Mouse (Mus musculus) midbrain, embryonic 15.5 days (tissue): ENCODE data around the gene Timm8b. TPM values are rescaled to one million over a fixed set of nuclear protein-coding genes. Genes with fewer than 3 reads are reported as not detected.

ENCODE experiments used
- ATAC-seq: fragments of 200-750 bp; cut with Nextera tagmentation; replicated peaks from 2 replicates; pipeline ENCODE4 v1.8.0; 2017; ENCODE audit warnings: moderate TSS enrichment
- H3K27ac ChIP-seq: fragments of 300-500 bp; sonication (generic); 2 replicates; pipeline ENCODE4 v1.5.1; 2015; ENCODE audit warnings: mild to moderate bottlenecking, inconsistent platforms
- H3K27me3 ChIP-seq: fragments of 300-500 bp; sonication (generic); replicated peaks from 2 replicates; pipeline ENCODE4 v1.6.1; 2015; ENCODE audit warnings: inconsistent platforms
- H3K36me3 ChIP-seq: fragments of 300-500 bp; sonication (generic); replicated peaks from 2 replicates; pipeline ENCODE4 v1.6.1; 2015; ENCODE audit warnings: inconsistent platforms
- H3K4me1 ChIP-seq: fragments of 300-500 bp; sonication (generic); 2 replicates; pipeline ENCODE4 v1.6.1; 2015; ENCODE audit warnings: inconsistent platforms
- H3K4me2 ChIP-seq: fragments of 300-500 bp; sonication (generic); 2 replicates; pipeline ENCODE4 v1.6.1; 2015; ENCODE audit warnings: inconsistent platforms, mild to moderate bottlenecking, moderate library complexity
- H3K4me3 ChIP-seq: fragments of 300-500 bp; sonication (generic); 2 replicates; pipeline ENCODE4 v1.5.1; 2015; ENCODE audit warnings: mild to moderate bottlenecking, inconsistent platforms
- H3K9ac ChIP-seq: fragments of 300-500 bp; sonication (generic); 2 replicates; pipeline ENCODE4 v1.6.1; 2015; ENCODE audit warnings: mild to moderate bottlenecking, inconsistent platforms
- H3K9me3 ChIP-seq: fragments of 300-500 bp; sonication (generic); 2 replicates; pipeline ENCODE4 v1.6.1; 2016; ENCODE audit warnings: inconsistent platforms
- WGBS: fragments of 180-500 bp; shearing (Covaris S2); methylation state at CpG from one replicate; pipeline ENCODE4 v1.1.7; 2015; ENCODE audit warnings: mixed read lengths; 5-methylcytosine and 5-hydroxymethylcytosine counted together
- polyA plus RNA-seq: library from polyadenylated mRNA; unstranded; fragments of >200 nt; fragmentation: Nextera tagmentation; extraction: Ambion mirVana; gene quantifications from 2 replicates; pipeline ENCODE4 v1.2.1, GENCODE M21; 2015

The Timm8b gene
- polyA plus RNA-seq, 1 experiment from 2014 or later, result 322 TPM

DNA sequence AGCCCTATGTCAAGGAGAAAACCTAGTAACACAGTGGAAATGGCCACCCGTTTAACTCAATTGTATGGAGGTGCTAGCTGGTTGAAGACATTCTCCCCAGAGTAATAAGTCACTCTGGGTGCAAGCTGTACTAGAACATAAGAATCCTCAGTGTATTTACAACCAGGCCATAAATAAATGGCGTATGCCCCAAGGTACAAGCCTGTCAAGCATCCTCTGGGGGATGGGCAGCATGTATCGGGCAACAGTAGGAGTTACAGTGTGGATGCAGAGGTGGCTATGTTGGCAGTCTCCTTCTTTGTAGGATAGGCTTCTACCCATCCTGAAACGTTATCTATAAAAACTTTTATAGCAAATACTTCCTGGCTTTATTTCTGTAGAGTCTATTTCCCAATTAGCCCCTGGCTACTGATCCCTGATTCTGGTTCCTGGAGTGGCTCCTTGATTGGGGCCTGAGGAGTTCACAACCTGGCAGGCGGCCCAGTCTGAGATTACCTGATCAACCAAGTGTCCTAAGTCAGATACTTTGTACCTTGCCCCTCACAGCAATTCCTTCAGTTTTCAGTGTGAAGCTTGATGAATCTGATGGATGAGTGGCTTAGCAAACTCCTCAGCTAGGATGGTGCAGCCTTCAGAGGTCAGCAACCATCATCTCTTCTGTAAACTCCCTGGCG, 18.4 kb upstream of the Timm8b start:
- H3K27ac ChIP-seq, result no peak overlapping the region
- H3K9me3 ChIP-seq, result no peaks in the 10 kb centered on the region
- no peak overlapping the region for H3K9ac ChIP-seq
- 86% methylated on average over 6 of the region's 6 CpGs for WGBS
- ATAC-seq, result no peak
- H3K4me3 ChIP-seq, result no peak overlapping the region
- no peak overlapping the region for H3K4me2 ChIP-seq
- no peaks in the 10 kb centered on the region for H3K36me3 ChIP-seq
- H3K27me3 ChIP-seq, result no peaks in the 10 kb centered on the region
- H3K4me1 ChIP-seq, result no peaks in the 10 kb centered on the region

DNA sequence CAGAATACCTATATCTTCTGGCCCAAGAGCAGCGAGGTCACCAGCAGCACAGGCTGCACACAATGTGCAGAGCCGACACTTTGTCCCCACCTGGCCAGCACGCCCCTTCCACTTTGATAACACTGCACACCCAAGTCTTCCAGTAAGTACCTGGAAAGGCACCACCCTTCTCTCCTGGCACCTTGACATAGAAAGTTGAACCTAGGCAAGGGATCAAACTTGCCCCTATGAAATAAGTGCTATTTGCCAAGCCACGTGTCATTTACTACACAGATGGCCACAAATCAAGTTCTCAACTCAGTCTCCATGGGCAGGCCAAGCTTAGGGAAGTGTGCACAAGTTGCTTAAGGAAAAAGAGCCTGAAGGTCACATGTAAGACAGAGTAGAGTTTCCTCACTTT, 16.8 kb upstream of the Timm8b start:
- Histone ChIP-seq H3K9me3 (no peaks in the 10 kb centered on the region), H3K36me3 (no peaks in the 10 kb centered on the region), H3K4me3 (no peak overlapping the region), H3K9ac (no peak overlapping the region), H3K27ac (no peak overlapping the region), H3K27me3 (no peaks in the 10 kb centered on the region), H3K4me1 (no peaks in the 10 kb centered on the region), H3K4me2 (no peak overlapping the region)
- WGBS, result 81% methylated on average over 4 of the region's 4 CpGs
- no peak for ATAC-seq

DNA sequence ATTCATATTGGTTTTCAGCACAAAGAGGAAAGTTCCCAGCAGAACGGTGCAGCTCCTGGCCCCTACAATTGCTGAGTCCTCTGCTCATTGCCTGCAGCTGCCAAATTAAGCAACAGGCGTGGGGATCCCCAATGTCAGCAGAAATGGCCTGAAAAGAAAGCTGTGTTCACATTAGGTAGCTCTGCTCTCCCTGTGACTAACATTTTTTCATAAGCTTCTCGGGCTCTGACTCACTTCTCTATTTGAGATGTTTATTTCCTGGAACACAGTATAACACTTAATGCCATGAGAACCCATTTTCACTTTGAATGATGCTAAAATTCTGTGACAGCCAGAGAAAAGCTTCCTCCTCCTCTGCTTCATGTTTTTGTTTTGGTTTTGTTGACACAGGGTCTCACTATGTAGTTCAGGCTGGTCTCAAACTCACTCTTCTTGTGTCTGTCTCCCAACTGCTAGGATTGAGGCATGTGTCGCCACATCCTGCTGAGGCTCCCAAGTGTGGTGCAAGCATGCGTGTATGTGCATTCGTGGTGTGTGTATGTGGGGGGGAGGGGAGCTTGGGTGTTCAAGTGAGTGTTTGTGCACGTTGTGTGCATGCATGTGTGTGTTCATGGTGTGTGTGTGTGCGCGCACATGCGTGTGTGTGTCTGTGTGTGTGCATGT, 12.7 kb upstream of the Timm8b start:
- Histone ChIP-seq H3K27ac (no peak overlapping the region), H3K4me1 (no peaks in the 10 kb centered on the region), H3K9ac (no peak overlapping the region), H3K36me3 (peaks cover 4% of the 10 kb centered on the region; the same call in 1 of the 2 replicates), H3K27me3 (no peaks in the 10 kb centered on the region), H3K4me3 (no peak overlapping the region), H3K4me2 (no peak overlapping the region), H3K9me3 (no peaks in the 10 kb centered on the region)
- ATAC-seq, result no peak
- WGBS, result 81% methylated on average over 10 of the region's 10 CpGs

DNA sequence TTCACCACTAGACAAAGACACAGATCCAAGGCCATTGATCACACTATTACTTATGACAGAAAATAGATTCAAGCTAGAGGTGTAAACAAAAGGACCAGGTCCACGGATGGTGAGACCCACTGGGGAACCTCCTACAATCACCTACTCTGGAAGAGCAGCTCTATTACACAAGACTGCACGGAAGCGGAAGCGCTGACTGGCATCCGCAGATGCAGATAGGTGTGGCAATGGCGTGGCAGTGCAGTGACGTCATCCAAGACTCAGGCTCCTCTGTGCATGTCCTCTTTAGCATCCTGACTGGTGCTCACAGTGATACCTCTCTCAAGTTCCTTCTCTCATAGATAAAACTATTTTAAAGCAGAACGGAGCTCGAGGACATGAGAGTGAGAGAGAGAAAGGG, 10.8 kb upstream of the Timm8b start:
- Histone ChIP-seq H3K27me3 (no peaks in the 10 kb centered on the region), H3K4me3 (no peak overlapping the region), H3K27ac (no peak overlapping the region), H3K4me2 (no peak overlapping the region), H3K9ac (no peak overlapping the region), H3K36me3 (peaks cover 21% of the 10 kb centered on the region), H3K4me1 (no peaks in the 10 kb centered on the region), H3K9me3 (no peaks in the 10 kb centered on the region)
- 89% methylated on average over 9 of the region's 9 CpGs for WGBS
- no peak for ATAC-seq

DNA sequence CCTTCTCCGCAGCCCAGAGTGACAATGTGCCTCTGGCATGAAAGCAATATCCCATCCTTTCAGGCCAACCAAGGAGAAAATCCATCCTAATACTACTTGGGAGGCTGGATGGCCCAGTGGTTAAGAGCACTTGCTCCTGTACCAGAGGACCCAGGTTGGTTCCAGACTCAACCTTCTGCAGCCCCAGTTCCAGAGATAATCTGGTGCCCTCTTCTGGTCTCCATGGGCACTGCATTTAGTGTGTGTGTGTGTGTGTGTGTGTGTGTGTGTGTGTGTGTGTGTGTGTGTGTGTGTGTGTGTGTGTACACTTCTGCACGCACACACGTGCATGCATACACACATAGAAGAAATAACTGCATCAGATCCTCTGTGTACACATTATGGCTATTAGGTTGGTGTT, 10.2 kb upstream of the Timm8b start:
- WGBS, result 100% methylated on average over 1 of the region's 3 CpGs
- no peak for ATAC-seq

DNA sequence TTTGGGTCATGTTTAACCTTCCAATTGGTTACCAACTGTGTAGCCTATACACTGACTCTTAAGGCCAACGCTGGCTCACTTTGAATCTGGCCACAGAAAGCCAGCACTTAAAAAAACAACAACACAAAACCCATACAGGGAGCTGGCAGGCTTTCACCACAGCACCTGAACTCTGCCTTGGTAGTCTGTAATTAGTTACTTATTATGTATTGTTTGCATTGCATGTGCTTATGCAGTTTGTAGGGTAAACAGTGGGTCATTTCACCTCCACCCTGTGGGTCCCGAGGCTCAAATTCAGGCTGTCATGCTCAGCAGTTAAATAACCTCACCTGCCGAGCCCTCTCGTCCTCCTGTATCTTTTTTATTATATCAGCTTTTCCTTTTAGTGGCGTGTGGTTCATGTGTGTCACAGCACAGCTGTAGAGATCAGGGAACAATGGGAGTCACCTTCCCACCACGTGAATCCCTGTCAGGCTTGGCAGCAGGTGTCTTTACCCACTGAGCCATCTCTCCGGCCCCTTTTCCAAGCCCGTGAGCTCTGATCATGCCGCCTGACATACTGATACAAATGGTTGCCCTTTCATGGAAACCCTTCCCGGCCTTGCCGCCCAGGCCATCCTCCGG, 8.8 kb upstream of the Timm8b start:
- 78% methylated on average over 12 of the region's 12 CpGs for WGBS
- Histone ChIP-seq H3K4me1 (no peaks in the 10 kb centered on the region), H3K9ac (no peak overlapping the region), H3K4me3 (no peak overlapping the region), H3K36me3 (peaks cover 38% of the 10 kb centered on the region), H3K9me3 (no peaks in the 10 kb centered on the region), H3K27ac (no peak overlapping the region), H3K4me2 (no peak overlapping the region), H3K27me3 (no peaks in the 10 kb centered on the region)
- no peak for ATAC-seq

More for the DNA sequence above, 10.2 kb upstream of the Timm8b start:
- Histone ChIP-seq H3K9me3 (no peaks in the 10 kb centered on the region), H3K36me3 (peaks cover 27% of the 10 kb centered on the region), H3K4me3 (no peak overlapping the region), H3K4me1 (no peaks in the 10 kb centered on the region), H3K4me2 (no peak overlapping the region), H3K9ac (no peak overlapping the region), H3K27ac (no peak overlapping the region), H3K27me3 (no peaks in the 10 kb centered on the region)

DNA sequence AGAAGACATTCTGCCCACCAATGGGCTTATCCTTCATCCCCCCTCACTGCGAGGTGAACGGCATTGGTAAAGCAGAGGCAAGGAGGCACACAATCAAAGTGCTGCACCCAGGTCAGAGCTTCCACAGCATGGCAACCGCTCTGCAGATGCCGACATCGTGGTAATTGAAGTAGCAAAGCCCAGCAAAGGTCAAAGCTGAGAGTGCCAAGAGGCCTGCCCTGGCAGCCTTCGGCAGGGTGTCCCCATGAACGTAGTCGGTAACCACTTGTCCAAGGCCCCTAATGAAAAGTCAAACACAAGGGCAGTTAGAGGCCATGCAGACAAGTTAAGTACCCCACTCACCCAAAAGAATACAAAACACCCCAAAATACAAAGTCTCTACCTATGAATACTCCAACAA, 6.7 kb upstream of the Timm8b start:
- H3K4me1 ChIP-seq, result peaks cover 6% of the 10 kb centered on the region
- 95% methylated on average over 8 of the region's 8 CpGs for WGBS
- ATAC-seq, result no peak
- no peak overlapping the region for H3K9ac ChIP-seq
- no peak overlapping the region for H3K27ac ChIP-seq
- no peaks in the 10 kb centered on the region for H3K9me3 ChIP-seq
- H3K4me3 ChIP-seq, result no peak overlapping the region
- peaks cover 43% of the 10 kb centered on the region for H3K36me3 ChIP-seq
- H3K4me2 ChIP-seq, result no peak overlapping the region
- H3K27me3 ChIP-seq, result no peaks in the 10 kb centered on the region

DNA sequence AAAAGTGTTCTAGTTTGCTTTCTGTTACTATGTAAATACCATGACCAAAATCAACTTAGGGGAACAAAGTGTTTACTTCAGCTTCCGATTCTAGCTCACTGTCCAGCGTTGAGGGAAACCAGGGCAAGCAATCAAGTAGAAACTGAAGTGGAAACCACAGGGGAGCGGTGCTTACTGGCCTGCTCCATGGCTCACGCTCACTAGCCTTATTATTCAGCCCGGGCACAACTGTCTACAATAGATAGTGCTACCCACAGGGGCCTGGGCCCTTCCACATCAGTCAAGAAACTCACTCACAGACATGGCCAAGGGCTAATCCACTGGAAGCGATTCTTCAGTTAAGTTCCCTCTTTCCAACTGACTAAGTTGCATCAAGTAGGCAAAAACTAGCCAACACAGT, 2.2 kb upstream of the Timm8b start:
- H3K36me3 ChIP-seq, result peaks cover 36% of the 10 kb centered on the region

DNA sequence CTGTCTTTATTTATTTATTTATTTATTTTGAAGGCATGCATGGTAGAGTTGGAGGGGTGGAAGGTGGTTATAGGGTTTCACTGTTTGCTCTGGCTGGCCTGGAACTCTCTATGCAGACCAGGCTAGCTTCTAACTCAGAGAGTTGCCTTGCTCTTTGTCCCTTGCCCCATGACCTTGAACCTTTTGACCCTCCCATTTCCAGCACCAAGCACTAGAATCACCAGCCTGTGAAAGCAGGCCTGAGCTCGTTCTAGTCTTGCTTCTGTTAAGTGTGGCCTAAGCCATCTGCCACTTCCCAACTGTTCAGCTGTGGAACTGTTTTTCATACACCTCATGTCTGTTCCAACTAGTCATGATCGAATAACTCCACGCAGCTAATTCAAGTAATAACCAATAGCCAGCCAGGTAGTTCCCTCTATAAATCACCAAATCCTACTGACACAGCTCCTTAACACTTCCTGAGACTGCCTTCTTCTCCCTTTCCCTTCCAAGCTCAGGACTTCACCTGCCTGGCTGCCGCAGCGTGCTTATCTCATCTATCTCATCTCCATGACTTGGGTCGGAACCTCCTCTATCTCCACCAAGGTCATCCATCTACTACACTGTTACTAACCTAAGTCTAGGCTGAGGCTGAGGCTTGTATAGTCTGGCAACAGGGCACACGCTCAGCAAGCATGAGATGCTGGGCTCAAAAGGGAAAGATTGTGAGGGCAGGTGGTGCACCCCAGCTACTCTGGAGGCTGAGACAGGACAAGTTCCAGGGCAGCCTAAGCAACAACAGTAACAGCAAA, 1.5 kb upstream of the Timm8b start:
- Histone ChIP-seq H3K9ac (no peak overlapping the region), H3K9me3 (no peaks in the 10 kb centered on the region), H3K4me2 (peak overlapping the region; percentile 83), H3K27me3 (no peaks in the 10 kb centered on the region), H3K4me1 (peaks cover 31% of the 10 kb centered on the region), H3K27ac (no peak overlapping the region), H3K36me3 (peaks cover 31% of the 10 kb centered on the region), H3K4me3 (peak overlapping the region; percentile 77)
- WGBS, result 91% methylated on average over 7 of the region's 7 CpGs
- ATAC-seq, result no peak

More for the DNA sequence above, 2.2 kb upstream of the Timm8b start:
- Histone ChIP-seq H3K4me2 (no peak overlapping the region), H3K27me3 (no peaks in the 10 kb centered on the region), H3K27ac (no peak overlapping the region), H3K4me3 (no peak overlapping the region), H3K9ac (no peak overlapping the region), H3K4me1 (peaks cover 31% of the 10 kb centered on the region), H3K9me3 (no peaks in the 10 kb centered on the region)
- 79% methylated on average over 6 of the region's 6 CpGs for WGBS
- ATAC-seq, result no peak

DNA sequence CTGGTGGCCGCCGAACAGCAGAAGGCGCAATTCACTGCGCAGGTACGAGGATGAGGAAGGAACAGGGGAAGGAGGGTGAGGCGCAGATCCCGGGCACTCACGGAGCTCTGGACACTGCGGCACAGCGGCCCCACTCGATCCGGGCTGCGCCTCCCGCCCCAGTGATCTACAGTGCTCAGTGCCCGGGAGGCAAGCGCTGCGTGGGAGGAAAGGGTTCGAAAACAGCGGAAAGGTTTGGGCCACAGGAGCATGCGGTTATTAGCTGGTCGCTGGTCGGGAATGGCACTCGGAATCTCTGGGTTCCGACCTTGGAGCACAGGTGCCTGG, 251 bp downstream of the Timm8b start:
- Histone ChIP-seq H3K4me2 (peak overlapping the region; percentile 83), H3K4me1 (peaks cover 31% of the 10 kb centered on the region), H3K4me3 (peak overlapping the region; percentile 77), H3K27me3 (no peaks in the 10 kb centered on the region), H3K9ac (peak overlapping the region; percentile 90), H3K9me3 (no peaks in the 10 kb centered on the region), H3K36me3 (peaks cover 23% of the 10 kb centered on the region; the same call in 1 of the 2 replicates), H3K27ac (peak overlapping the region; percentile 90)
- WGBS, result 1% methylated on average over 24 of the region's 24 CpGs
- peak; percentile 92 for ATAC-seq

DNA sequence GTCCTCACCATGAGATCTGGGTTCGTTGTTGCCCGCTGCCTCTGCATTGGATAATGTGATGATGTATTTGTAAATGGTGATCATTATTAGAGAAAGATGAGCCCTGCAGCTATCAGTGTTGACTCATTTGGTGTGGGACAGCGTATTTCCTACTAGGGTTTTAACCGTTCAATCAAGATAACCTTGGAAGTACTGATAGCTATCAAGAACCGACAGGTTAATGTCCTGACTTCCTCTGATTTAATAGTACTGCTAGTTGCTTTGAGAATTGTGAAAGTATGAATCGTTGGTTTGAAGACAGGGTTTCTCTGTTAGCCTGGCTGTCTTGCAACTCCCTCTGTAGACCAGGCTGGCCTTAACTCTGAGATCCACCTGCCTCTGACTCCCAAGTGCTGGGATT, 628 bp downstream of the Timm8b start:
- Histone ChIP-seq H3K4me1 (peaks cover 31% of the 10 kb centered on the region), H3K27me3 (no peaks in the 10 kb centered on the region), H3K4me3 (peak overlapping the region; percentile 77), H3K27ac (peak overlapping the region; percentile 90), H3K36me3 (peaks cover 20% of the 10 kb centered on the region; the same call in 1 of the 2 replicates), H3K4me2 (peak overlapping the region; percentile 83), H3K9me3 (no peaks in the 10 kb centered on the region), H3K9ac (peak overlapping the region; percentile 90)
- 4% methylated on average over 6 of the region's 6 CpGs for WGBS
- ATAC-seq, result 0 out of 2 replicates have a peak, but pooled peaks have one; percentile 4

DNA sequence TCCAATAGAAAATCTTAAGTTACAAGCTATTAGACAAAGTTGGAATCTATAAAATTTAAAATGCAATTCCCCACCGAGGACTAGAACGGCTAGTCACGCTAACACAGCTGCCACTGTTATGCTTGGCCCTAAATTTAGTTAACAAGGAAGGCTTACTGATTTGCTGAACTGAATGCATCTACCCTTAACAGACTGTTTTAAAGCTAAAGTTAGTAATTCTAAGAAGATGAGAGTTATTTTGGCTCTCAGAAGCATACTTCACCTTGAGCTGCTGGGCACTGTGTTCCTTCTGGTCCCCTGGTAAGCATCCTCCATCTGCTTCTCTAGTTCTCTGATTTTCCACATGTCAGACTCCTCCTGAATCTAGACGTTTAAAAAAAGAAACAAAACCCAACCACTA, 8.4 kb downstream of the Timm8b start:
- peaks cover 14% of the 10 kb centered on the region for H3K4me1 ChIP-seq
- H3K4me2 ChIP-seq, result no peak overlapping the region
- 87% methylated on average over 4 of the region's 4 CpGs for WGBS
- peaks cover 54% of the 10 kb centered on the region for H3K36me3 ChIP-seq
- H3K9ac ChIP-seq, result no peak overlapping the region
- ATAC-seq, result no peak
- H3K27me3 ChIP-seq, result no peaks in the 10 kb centered on the region
- H3K9me3 ChIP-seq, result no peaks in the 10 kb centered on the region
- no peak overlapping the region for H3K27ac ChIP-seq
- no peak overlapping the region for H3K4me3 ChIP-seq
